Mouse (Mus musculus) myocyte (in vitro differentiated cells): ENCODE data around the gene Nlgn2.

Experiments used
- CEBPB ChIP-seq: IDR thresholded peaks from 2 replicates; pipeline ENCODE4 v1.6.1; 2011; ENCODE audit warnings: mild to moderate bottlenecking, moderate library complexity; ENCODE audit not compliant: poor library complexity, insufficient read depth, severe bottlenecking
- E2F4 ChIP-seq: IDR thresholded peaks from one replicate; pipeline ENCODE4 v1.6.1; 2011; ENCODE audit warnings: mild to moderate bottlenecking, control low read depth, moderate library complexity; ENCODE audit not compliant: insufficient read depth
- MAX ChIP-seq: IDR thresholded peaks from one replicate; pipeline ENCODE4 v1.6.1; 2011; ENCODE audit warnings: low read depth, mild to moderate bottlenecking, control low read depth
- MYOD1 ChIP-seq, 3 experiments: IDR thresholded peaks; one replicate each; pipeline ENCODE4 v1.6.1; 2011; ENCODE audit warnings: control low read depth in 2 of 3, low read depth in 2 of 3, mild to moderate bottlenecking in 2 of 3, moderate library complexity in 1 of 3; ENCODE audit not compliant: insufficient read length in 2 of 3, control insufficient read depth in 1 of 3
- MYOG ChIP-seq, 3 experiments: IDR thresholded peaks; one replicate each; pipeline ENCODE4 v1.6.1; 2011; ENCODE audit warnings: control low read depth in 2 of 3, low read depth in 2 of 3, mild to moderate bottlenecking in 2 of 3; ENCODE audit not compliant: insufficient read length in 2 of 3, control insufficient read depth in 1 of 3, insufficient read depth in 1 of 3
- POLR2A ChIP-seq: IDR thresholded peaks from one replicate; pipeline ENCODE4 v1.6.1; 2011; ENCODE audit warnings: low read depth, mild to moderate bottlenecking, control low read depth, moderate library complexity; ENCODE audit not compliant: insufficient read length
- POLR2AphosphoS2 ChIP-seq: IDR thresholded peaks from one replicate; pipeline ENCODE4 v1.6.1; 2011; ENCODE audit warnings: low read depth, control low read depth; ENCODE audit not compliant: insufficient read length
- TCF12 ChIP-seq: IDR thresholded peaks from one replicate; pipeline ENCODE4 v1.6.1; 2011; ENCODE audit warnings: mild to moderate bottlenecking, control low read depth; ENCODE audit not compliant: poor library complexity, insufficient read depth, severe bottlenecking
- TCF3 ChIP-seq: IDR thresholded peaks from one replicate; pipeline ENCODE4 v1.6.1; 2011; ENCODE audit warnings: low read depth, control low read depth; ENCODE audit not compliant: insufficient read length
- USF1 ChIP-seq: IDR thresholded peaks from one replicate; pipeline ENCODE4 v1.6.1; 2011; ENCODE audit warnings: low read depth, mild to moderate bottlenecking, control low read depth, moderate library complexity

DNA sequence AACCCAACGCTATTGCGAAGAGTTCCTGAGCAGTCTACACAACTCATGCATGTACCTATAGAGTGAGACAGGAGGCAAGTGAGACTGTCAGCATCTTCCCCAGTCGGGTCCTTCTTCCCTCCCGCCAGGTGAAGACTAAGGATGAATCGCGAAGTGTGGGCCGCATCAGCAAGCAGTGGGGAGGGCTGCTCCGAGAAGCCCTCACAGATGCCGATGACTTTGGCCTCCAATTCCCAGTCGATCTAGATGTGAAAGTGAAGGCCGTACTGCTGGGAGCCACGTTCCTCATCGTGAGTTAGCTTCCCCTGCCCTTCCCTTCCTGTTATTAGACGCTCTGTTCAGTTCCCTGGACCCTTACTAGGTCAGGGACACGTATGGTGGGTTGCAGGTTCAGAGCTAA is 12.3 kb upstream of the Nlgn2 start:
- no peak for TF ChIP-seq POLR2AphosphoS2
- no peak for TF ChIP-seq POLR2A
- no peak for TF ChIP-seq MAX
- TF ChIP-seq TCF3, result no peak
- TF ChIP-seq TCF12, result no peak
- TF ChIP-seq MYOG (IDR thresholded peaks at IDR 0.05; ENCODE audit: control insufficient read depth in 1 of 3, insufficient read depth in 1 of 3, insufficient read length in 2 of 3, low read depth in 2 of 3), result no peak
- no peak for TF ChIP-seq E2F4
- TF ChIP-seq CEBPB, result no peak
- TF ChIP-seq USF1, result no peak
- TF ChIP-seq MYOD1 (IDR thresholded peaks at IDR 0.05; ENCODE audit: control insufficient read depth in 1 of 3, insufficient read length in 2 of 3, low read depth in 2 of 3), result no peak
